Mouse (Mus musculus) hindbrain, embryonic 14.5 days (tissue): ENCODE data around the gene Odf2l. TPM values are rescaled to one million over a fixed set of nuclear protein-coding genes. Genes with fewer than 3 reads are reported as not detected.

Source experiments
- ATAC-seq: fragments of 200-750 bp; cut with Nextera tagmentation; 2 replicates; pipeline ENCODE4 v1.8.0; 2017; ENCODE audit warnings: moderate number of reproducible peaks, mild to moderate bottlenecking, moderate TSS enrichment, moderate library complexity; ENCODE audit not compliant: low FRiP score
- DNase-seq: peaks from one replicate; pipeline ENCODE4 v3.0.0-alpha.2; 2015; ENCODE audit warnings: low spot score
- H3K27ac ChIP-seq: fragments of 300-500 bp; sonication (generic); 2 replicates; pipeline ENCODE4 v1.5.1; 2014; ENCODE audit warnings: mild to moderate bottlenecking, moderate library complexity
- H3K27me3 ChIP-seq: fragments of 300-500 bp; sonication (generic); 2 replicates; pipeline ENCODE4 v1.6.1; 2014; ENCODE audit warnings: mild to moderate bottlenecking, low read length, mixed read lengths; ENCODE audit not compliant: control insufficient read depth, insufficient read depth
- H3K36me3 ChIP-seq: fragments of 300-500 bp; sonication (generic); replicated peaks from 2 replicates; pipeline ENCODE4 v1.6.1; 2014; ENCODE audit not compliant: control insufficient read depth, insufficient read depth
- H3K4me1 ChIP-seq: fragments of 300-500 bp; sonication (generic); replicated peaks from 2 replicates; pipeline ENCODE4 v1.6.1; 2014; ENCODE audit warnings: antibody characterized with exemption, low read length, mixed read lengths; ENCODE audit not compliant: control insufficient read depth, insufficient read depth
- H3K4me2 ChIP-seq: fragments of 300-500 bp; sonication (generic); replicated peaks from 2 replicates; pipeline ENCODE4 v1.6.1; 2014; ENCODE audit warnings: mild to moderate bottlenecking, moderate library complexity
- H3K4me3 ChIP-seq: fragments of 300-500 bp; sonication (generic); replicated peaks from 2 replicates; pipeline ENCODE4 v1.5.1; 2014; ENCODE audit warnings: mild to moderate bottlenecking, low read length
- H3K9ac ChIP-seq: fragments of 300-500 bp; sonication (generic); 2 replicates; pipeline ENCODE4 v1.6.1; 2014
- H3K9me3 ChIP-seq: fragments of 300-500 bp; sonication (generic); 2 replicates; pipeline ENCODE4 v1.6.1; 2016; ENCODE audit warnings: low read length; ENCODE audit not compliant: control insufficient read depth
- WGBS: fragments of 180-500 bp; shearing (Covaris S2); extraction: QIAGEN DNeasy Blood & Tissue Kit; methylation state at CpG from one replicate; pipeline ENCODE4 v1.1.7; 2014; 5-methylcytosine and 5-hydroxymethylcytosine counted together
- polyA plus RNA-seq: library from polyadenylated mRNA; unstranded; fragments of >200 nt; fragmentation: Nextera tagmentation; extraction: Ambion mirVana; gene quantifications from 2 replicates; pipeline ENCODE4 v1.2.1, GENCODE M21; 2014

Gene Odf2l
- polyA plus RNA-seq, 1 experiment from 2014 or later: 16.1 TPM

- H3K9me3 ChIP-seq: no peaks in the 10 kb centered on the region
- no peaks in the 10 kb centered on the region for H3K4me1 ChIP-seq
- H3K4me2 ChIP-seq: no peak overlapping the region
- no peak overlapping the region for H3K4me3 ChIP-seq
- 84% methylated on average over 9 of the region's 9 CpGs for WGBS
- H3K36me3 ChIP-seq: no peaks in the 10 kb centered on the region
- H3K9ac ChIP-seq: no peak overlapping the region
- DNase-seq: no peak
- no peaks in the 10 kb centered on the region for H3K27me3 ChIP-seq
- ATAC-seq: no peak
- no peak overlapping the region for H3K27ac ChIP-seq
These were observed 16.4 kb upstream of the Odf2l start for GRCm38 (mm10) chr3:145101891-145102555.

- ATAC-seq (no peak), DNase-seq (no peak)
- no peak overlapping the region for H3K4me2 ChIP-seq
- 84% methylated on average over 2 of the region's 2 CpGs for WGBS
- H3K27me3 ChIP-seq: no peaks in the 10 kb centered on the region
- no peaks in the 10 kb centered on the region for H3K36me3 ChIP-seq
- H3K9ac ChIP-seq: no peak overlapping the region
- no peak overlapping the region for H3K4me3 ChIP-seq
- no peaks in the 10 kb centered on the region for H3K4me1 ChIP-seq
- no peak overlapping the region for H3K27ac ChIP-seq
- H3K9me3 ChIP-seq: no peaks in the 10 kb centered on the region
These were observed 15.1 kb upstream of the Odf2l start for GRCm38 (mm10) chr3:145103321-145103720.

GRCm38 (mm10) chr3:145103770-145104169 lies 14.6 kb upstream of the Odf2l start:
- Histone ChIP-seq H3K9ac (no peak overlapping the region), H3K4me1 (no peaks in the 10 kb centered on the region), H3K27me3 (no peaks in the 10 kb centered on the region), H3K36me3 (no peaks in the 10 kb centered on the region), H3K4me2 (no peak overlapping the region), H3K4me3 (no peak overlapping the region), H3K9me3 (no peaks in the 10 kb centered on the region), H3K27ac (no peak overlapping the region)
- WGBS: 78% methylated on average over 5 of the region's 5 CpGs
- no peak for ATAC-seq
- DNase-seq: no peak

GRCm38 (mm10) chr3:145105076-145105772 lies 13.2 kb upstream of the Odf2l start:
- Histone ChIP-seq H3K36me3 (no peaks in the 10 kb centered on the region), H3K4me2 (no peak overlapping the region), H3K9me3 (no peaks in the 10 kb centered on the region), H3K4me3 (no peak overlapping the region), H3K4me1 (no peaks in the 10 kb centered on the region), H3K27ac (no peak overlapping the region), H3K9ac (no peak overlapping the region), H3K27me3 (no peaks in the 10 kb centered on the region)
- no peak for DNase-seq
- no peak for ATAC-seq
- WGBS: 76% methylated on average over 5 of the region's 5 CpGs

GRCm38 (mm10) chr3:145105773-145106504 lies 12.4 kb upstream of the Odf2l start:
- Histone ChIP-seq H3K9me3 (no peaks in the 10 kb centered on the region), H3K4me2 (no peak overlapping the region), H3K27ac (no peak overlapping the region), H3K9ac (no peak overlapping the region), H3K27me3 (no peaks in the 10 kb centered on the region), H3K4me3 (no peak overlapping the region), H3K4me1 (no peaks in the 10 kb centered on the region), H3K36me3 (no peaks in the 10 kb centered on the region)
- ATAC-seq (no peak), DNase-seq (no peak)
- WGBS: 79% methylated on average over 5 of the region's 5 CpGs

- Histone ChIP-seq H3K4me1 (peaks cover 15% of the 10 kb centered on the region), H3K27me3 (no peaks in the 10 kb centered on the region), H3K9ac (no peak overlapping the region), H3K36me3 (no peaks in the 10 kb centered on the region), H3K27ac (no peak overlapping the region), H3K9me3 (no peaks in the 10 kb centered on the region), H3K4me2 (no peak overlapping the region), H3K4me3 (no peak overlapping the region)
- no peak for ATAC-seq
- no peak for DNase-seq
- 100% methylated on average over 2 of the region's 2 CpGs for WGBS
These were observed 3.2 kb upstream of the Odf2l start for GRCm38 (mm10) chr3:145115169-145115568.

GRCm38 (mm10) chr3:145117637-145118036 lies 751 bp upstream of the Odf2l start:
- no peaks in the 10 kb centered on the region for H3K27me3 ChIP-seq
- 83% methylated on average over 10 of the region's 10 CpGs for WGBS
- peak overlapping the region; percentile 99 for H3K27ac ChIP-seq
- no peaks in the 10 kb centered on the region for H3K36me3 ChIP-seq
- peak overlapping the region; percentile 77 for H3K4me2 ChIP-seq
- peak overlapping the region; percentile 76 for H3K4me3 ChIP-seq
- DNase-seq (no peak), ATAC-seq (no peak)
- peaks cover 15% of the 10 kb centered on the region for H3K4me1 ChIP-seq
- H3K9ac ChIP-seq: peak overlapping the region; percentile 90
- H3K9me3 ChIP-seq: no peaks in the 10 kb centered on the region

GRCm38 (mm10) chr3:145119002-145119358 lies 592 bp downstream of the Odf2l start:
- H3K9ac ChIP-seq: peak overlapping the region; percentile 90
- H3K4me2 ChIP-seq: peak overlapping the region; percentile 80
- H3K4me1 ChIP-seq: peaks cover 15% of the 10 kb centered on the region
- no peaks in the 10 kb centered on the region for H3K9me3 ChIP-seq
- H3K27me3 ChIP-seq: no peaks in the 10 kb centered on the region
- ATAC-seq (no peak; the same call in 1 of the 2 replicates), DNase-seq (peak; percentile 42)
- peak overlapping the region; percentile 76 for H3K4me3 ChIP-seq
- peak overlapping the region; percentile 99 for H3K27ac ChIP-seq
- 4% methylated on average over 14 of the region's 14 CpGs for WGBS
- no peaks in the 10 kb centered on the region for H3K36me3 ChIP-seq

- ATAC-seq (no peak), DNase-seq (no peak)
- peak overlapping the region; percentile 80 for H3K4me2 ChIP-seq
- WGBS: 71% methylated on average over 7 of the region's 7 CpGs
- H3K4me1 ChIP-seq: peaks cover 15% of the 10 kb centered on the region
- no peak overlapping the region for H3K27ac ChIP-seq
- peak overlapping the region; percentile 90 for H3K9ac ChIP-seq
- H3K27me3 ChIP-seq: no peaks in the 10 kb centered on the region
- H3K4me3 ChIP-seq: peak overlapping the region; percentile 76
- no peaks in the 10 kb centered on the region for H3K9me3 ChIP-seq
- H3K36me3 ChIP-seq: no peaks in the 10 kb centered on the region
These were observed 1.0 kb downstream of the Odf2l start for GRCm38 (mm10) chr3:145119425-145119824.
